Mouse (Mus musculus) bone marrow macrophage, adult 2 months (primary cell): ENCODE measurements around the gene Gm5141.
"Not testable (repeated sequence)": the region's sequence is repeated elsewhere in the genome, so short reads cannot be mapped to it uniquely, and the experiment has no call there.

Source experiments
- CTCF ChIP-seq: IDR thresholded peaks from 2 replicates; pipeline ENCODE4 v1.5.1; 2012; ENCODE audit warnings: low read depth, mild to moderate bottlenecking, low read length, moderate library complexity
- POLR2A ChIP-seq: IDR thresholded peaks from 2 replicates; pipeline ENCODE4 v1.6.1; 2012; ENCODE audit warnings: mild to moderate bottlenecking, low read depth, low read length, borderline replicate concordance

DNA sequence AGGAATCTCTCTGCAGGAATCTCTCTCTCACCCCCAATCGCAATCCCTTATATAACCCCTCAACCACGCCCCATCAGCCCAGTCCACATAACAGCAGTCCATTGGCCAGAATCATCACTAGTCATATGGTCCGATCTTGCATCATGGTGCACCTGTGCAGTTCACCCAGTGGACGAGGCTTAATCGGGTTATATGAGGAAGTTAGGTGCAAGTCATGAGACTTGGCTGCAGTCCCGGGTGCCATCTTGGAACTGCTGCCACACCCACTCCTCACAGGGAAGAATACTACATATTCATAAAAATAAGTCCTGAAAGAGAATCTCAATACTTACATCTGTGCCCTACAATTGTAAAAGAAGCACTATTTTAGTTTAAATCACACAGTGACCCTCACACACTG, 22.4 kb upstream of the Gm5141 start:
- TF ChIP-seq POLR2A, CTCF: not testable (repeated sequence)
